Mouse (Mus musculus) liver, embryonic 11.5 days (tissue): ENCODE measurements at regions not wholly inside any gene's neighbourhood (a gene's known extent, or its start where the extent isn't known, plus 50 kb on each side); places are given as distances from the start of the nearest gene placed in this dataset.

Source experiments
- ATAC-seq: fragments of 200-750 bp; cut with Nextera tagmentation; replicated peaks from 2 replicates; pipeline ENCODE4 v1.8.0; 2017; ENCODE audit warnings: moderate number of reproducible peaks, mild to moderate bottlenecking, moderate TSS enrichment, moderate library complexity; ENCODE audit not compliant: low FRiP score
- DNase-seq: peaks from one replicate; pipeline ENCODE4 v3.0.0-alpha.2; 2017; ENCODE audit warnings: low spot score
- H3K27ac ChIP-seq: fragments of 300-500 bp; sonication (generic); 2 replicates; pipeline ENCODE4 v1.5.1; 2014; ENCODE audit warnings: mild to moderate bottlenecking, low read depth, low read length, control low read depth
- H3K27me3 ChIP-seq: fragments of 300-500 bp; sonication (generic); replicated peaks from 2 replicates; pipeline ENCODE4 v1.6.1; 2014; ENCODE audit warnings: low read length, mixed read lengths; ENCODE audit not compliant: control insufficient read depth, insufficient read depth
- H3K36me3 ChIP-seq: fragments of 300-500 bp; sonication (generic); 2 replicates; pipeline ENCODE4 v1.6.1; 2014; ENCODE audit warnings: mild to moderate bottlenecking, low read length, moderate library complexity, mixed read lengths; ENCODE audit not compliant: control insufficient read depth, insufficient read depth
- H3K4me1 ChIP-seq: fragments of 300-500 bp; sonication (generic); replicated peaks from 2 replicates; pipeline ENCODE4 v1.6.1; 2014; ENCODE audit warnings: low read length, mixed read lengths; ENCODE audit not compliant: control insufficient read depth, insufficient read depth
- H3K4me2 ChIP-seq: fragments of 300-500 bp; sonication (generic); 2 replicates; pipeline ENCODE4 v1.6.1; 2014; ENCODE audit warnings: mild to moderate bottlenecking, control low read depth, moderate library complexity
- H3K4me3 ChIP-seq: fragments of 300-500 bp; sonication (generic); 2 replicates; pipeline ENCODE4 v1.5.1; 2014; ENCODE audit warnings: low read depth, low read length, control low read depth
- H3K9ac ChIP-seq: fragments of 300-500 bp; sonication (generic); 2 replicates; pipeline ENCODE4 v1.6.1; 2014; ENCODE audit warnings: low read depth, low read length, control low read depth
- H3K9me3 ChIP-seq: fragments of 300-500 bp; sonication (generic); 2 replicates; pipeline ENCODE4 v1.6.1; 2016; ENCODE audit warnings: low read length, inconsistent platforms, mixed read lengths; ENCODE audit not compliant: control insufficient read depth
- WGBS: fragments of 180-500 bp; shearing (Covaris S2); extraction: QIAGEN DNeasy Blood & Tissue Kit; methylation state at CpG from one replicate; pipeline ENCODE4 v1.1.7; 2014; 5-methylcytosine and 5-hydroxymethylcytosine counted together

DNA sequence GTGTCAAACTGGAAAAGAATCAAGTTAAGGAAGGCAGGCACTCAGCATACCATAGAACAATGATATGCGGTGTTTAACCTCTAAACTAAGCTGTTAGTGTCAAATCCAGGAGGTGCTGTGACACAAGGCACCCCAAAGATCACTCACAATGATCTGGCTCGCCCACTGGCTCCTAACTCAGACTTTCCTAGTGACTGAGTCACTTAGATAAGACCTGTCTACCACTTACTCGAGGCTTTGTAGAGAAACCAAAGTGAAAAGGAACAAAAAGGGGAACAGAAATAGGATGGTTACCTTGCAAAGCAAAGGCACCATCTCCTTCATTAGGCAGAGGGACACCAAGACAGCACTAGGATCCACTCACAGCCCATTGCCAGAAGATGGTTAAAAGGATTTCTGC, 115.7 kb downstream of the Pdgfra start:
- ATAC-seq = no peak
- WGBS = 44% methylated on average over 3 of the region's 3 CpGs
- Histone ChIP-seq H3K4me1 (peaks cover 4% of the 10 kb centered on the region), H3K36me3 (no peaks in the 10 kb centered on the region), H3K4me2 (no peak overlapping the region), H3K27me3 (no peaks in the 10 kb centered on the region), H3K9ac (no peak overlapping the region), H3K27ac (no peak overlapping the region), H3K9me3 (no peaks in the 10 kb centered on the region), H3K4me3 (no peak overlapping the region)
- DNase-seq = no peak

DNA sequence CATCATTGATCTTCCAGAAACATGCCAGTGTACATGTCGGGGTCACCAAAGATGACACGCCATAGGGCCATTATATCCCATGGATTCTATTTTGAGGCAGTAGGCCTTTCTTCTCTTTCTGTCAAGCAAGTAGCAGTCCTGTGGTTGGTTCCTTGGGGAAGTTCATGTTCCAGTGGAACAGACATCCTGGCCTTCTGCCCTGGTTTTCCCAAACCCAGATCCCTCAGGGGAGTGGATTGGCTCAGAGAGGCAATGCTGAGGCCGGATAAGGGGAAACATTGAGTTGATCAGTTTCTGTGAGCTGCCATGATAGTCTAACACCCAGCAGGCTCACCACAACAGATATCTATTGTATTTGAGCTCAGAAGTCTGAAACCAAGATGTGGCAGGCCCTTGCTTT, 125.9 kb downstream of the Pdgfra start:
- no peak overlapping the region for H3K4me2 ChIP-seq
- H3K9ac ChIP-seq = no peak overlapping the region
- ATAC-seq (no peak), DNase-seq (no peak)
- 93% methylated on average over 3 of the region's 3 CpGs for WGBS
- H3K4me1 ChIP-seq = peaks cover 28% of the 10 kb centered on the region
- H3K9me3 ChIP-seq = no peaks in the 10 kb centered on the region
- no peak overlapping the region for H3K27ac ChIP-seq
- H3K27me3 ChIP-seq = no peaks in the 10 kb centered on the region
- no peaks in the 10 kb centered on the region for H3K36me3 ChIP-seq
- no peak overlapping the region for H3K4me3 ChIP-seq

DNA sequence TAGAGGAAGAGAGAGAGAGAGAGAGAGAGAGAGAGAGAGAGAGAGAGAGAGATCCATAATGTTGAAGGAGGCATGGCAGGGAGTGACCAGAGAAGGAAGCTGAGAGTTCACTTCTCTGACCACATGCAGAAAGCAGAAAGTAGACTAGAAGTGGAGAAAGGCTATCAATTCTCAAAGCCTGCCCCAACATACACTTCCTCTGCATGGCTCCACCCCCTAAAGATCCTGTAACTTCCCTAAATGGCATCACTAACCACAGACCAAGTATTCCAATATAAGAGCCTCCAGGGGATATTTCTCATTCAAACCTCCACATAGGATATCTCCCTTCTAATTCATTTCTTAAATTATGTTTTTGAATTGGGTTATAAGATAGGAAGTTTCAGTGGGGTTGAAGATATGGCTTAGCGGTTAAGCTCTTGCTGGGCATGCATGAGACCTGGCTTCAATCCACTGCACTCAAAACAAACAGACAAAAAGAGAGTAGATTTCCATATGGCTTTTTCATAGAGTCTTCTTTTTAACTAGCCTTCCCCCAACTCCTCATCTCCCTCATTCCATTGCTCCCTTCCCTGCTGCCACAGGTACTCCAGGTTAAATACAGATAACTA, 127.6 kb downstream of the Pdgfra start:
- 74% methylated on average over 1 of the region's 1 CpGs for WGBS
- H3K4me1 ChIP-seq = peaks cover 28% of the 10 kb centered on the region
- no peak overlapping the region for H3K4me3 ChIP-seq
- no peak for DNase-seq
- H3K36me3 ChIP-seq = no peaks in the 10 kb centered on the region
- H3K9ac ChIP-seq = no peak overlapping the region
- no peak overlapping the region for H3K27ac ChIP-seq
- ATAC-seq = no peak
- no peak overlapping the region for H3K4me2 ChIP-seq
- H3K27me3 ChIP-seq = no peaks in the 10 kb centered on the region
- H3K9me3 ChIP-seq = no peaks in the 10 kb centered on the region

DNA sequence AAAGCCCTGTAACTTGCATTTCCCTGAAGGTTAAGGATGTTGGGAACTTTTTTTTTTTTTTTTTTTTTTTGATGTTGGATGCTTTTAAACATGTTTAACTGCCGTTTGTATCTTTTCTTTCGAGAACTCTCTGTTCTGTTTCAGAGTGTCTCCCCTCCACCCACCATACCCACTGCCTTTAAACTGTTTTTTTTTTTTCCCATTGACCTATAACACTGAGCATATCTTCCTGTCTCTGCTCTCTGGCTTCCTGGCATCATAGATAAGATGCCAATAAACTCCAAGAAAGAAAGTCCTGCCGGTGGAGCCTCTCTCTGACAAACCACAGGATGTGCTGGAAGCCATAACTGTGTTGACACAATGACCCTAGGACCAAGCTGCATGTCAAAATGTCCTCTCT, 128.6 kb downstream of the Pdgfra start:
- no peaks in the 10 kb centered on the region for H3K27me3 ChIP-seq
- H3K36me3 ChIP-seq = no peaks in the 10 kb centered on the region
- no peak overlapping the region for H3K4me3 ChIP-seq
- H3K4me2 ChIP-seq = no peak overlapping the region
- 0 out of 2 replicates have a peak, but pooled peaks have one; percentile 9 for ATAC-seq
- H3K27ac ChIP-seq = 0 out of 2 replicates have a peak overlapping the region, but pooled peaks have one; percentile 25
- H3K4me1 ChIP-seq = peaks cover 28% of the 10 kb centered on the region
- no peak for DNase-seq
- no peaks in the 10 kb centered on the region for H3K9me3 ChIP-seq
- no peak overlapping the region for H3K9ac ChIP-seq
- WGBS = 33% methylated on average over 3 of the region's 3 CpGs

DNA sequence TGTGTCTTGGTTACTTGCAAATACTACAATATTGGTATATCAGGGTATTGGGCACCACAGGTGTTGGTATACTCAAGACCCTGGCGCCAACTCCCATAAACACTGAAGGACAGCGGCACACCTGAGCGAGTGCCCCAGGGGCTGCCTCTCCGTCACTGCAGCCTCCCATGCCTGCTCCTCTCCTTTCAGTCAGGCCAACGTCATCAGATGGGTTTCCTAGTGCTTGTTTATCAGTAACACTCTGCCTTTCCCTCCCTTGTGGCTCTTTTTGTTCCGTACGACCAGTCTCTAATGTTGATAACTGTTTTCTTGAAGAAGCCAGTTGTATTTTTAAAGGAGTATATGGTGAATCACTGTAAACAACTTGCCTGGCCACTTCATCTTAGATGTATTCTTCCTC, 129.4 kb downstream of the Pdgfra start:
- Histone ChIP-seq H3K36me3 (no peaks in the 10 kb centered on the region), H3K4me3 (no peak overlapping the region), H3K27me3 (no peaks in the 10 kb centered on the region), H3K9me3 (no peaks in the 10 kb centered on the region), H3K9ac (no peak overlapping the region), H3K4me1 (peaks cover 34% of the 10 kb centered on the region), H3K4me2 (no peak overlapping the region), H3K27ac (peak overlapping the region; percentile 2; the same call in 1 of the 2 replicates)
- DNase-seq = no peak
- WGBS = 54% methylated on average over 7 of the region's 7 CpGs
- no peak for ATAC-seq

DNA sequence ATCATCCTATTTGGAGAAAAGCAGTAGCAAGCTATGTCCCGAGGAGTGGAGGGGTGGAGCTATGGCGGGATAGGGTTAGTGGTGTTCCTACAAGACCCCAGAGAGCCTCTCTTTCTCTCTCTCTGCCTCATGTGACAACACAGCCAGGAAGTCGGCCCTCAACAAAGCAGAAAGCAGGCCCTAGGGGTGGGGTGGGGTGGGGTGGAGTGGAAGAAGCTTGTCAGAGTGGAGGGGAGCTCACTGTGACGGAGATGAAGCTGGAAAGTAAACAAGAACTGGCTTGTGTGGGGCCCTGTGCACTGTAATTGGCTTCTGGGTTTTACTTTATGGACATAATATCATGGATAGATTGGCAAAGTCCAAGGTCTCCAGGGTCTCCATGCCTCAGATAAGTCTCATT, 130.5 kb downstream of the Pdgfra start:
- no peaks in the 10 kb centered on the region for H3K27me3 ChIP-seq
- no peaks in the 10 kb centered on the region for H3K9me3 ChIP-seq
- no peak overlapping the region for H3K4me2 ChIP-seq
- H3K27ac ChIP-seq = no peak overlapping the region
- no peaks in the 10 kb centered on the region for H3K36me3 ChIP-seq
- H3K4me1 ChIP-seq = peaks cover 36% of the 10 kb centered on the region
- H3K4me3 ChIP-seq = no peak overlapping the region
- WGBS = 43% methylated on average over 4 of the region's 4 CpGs
- no peak overlapping the region for H3K9ac ChIP-seq
- ATAC-seq (no peak; the same call in 1 of the 2 replicates), DNase-seq (no peak)

DNA sequence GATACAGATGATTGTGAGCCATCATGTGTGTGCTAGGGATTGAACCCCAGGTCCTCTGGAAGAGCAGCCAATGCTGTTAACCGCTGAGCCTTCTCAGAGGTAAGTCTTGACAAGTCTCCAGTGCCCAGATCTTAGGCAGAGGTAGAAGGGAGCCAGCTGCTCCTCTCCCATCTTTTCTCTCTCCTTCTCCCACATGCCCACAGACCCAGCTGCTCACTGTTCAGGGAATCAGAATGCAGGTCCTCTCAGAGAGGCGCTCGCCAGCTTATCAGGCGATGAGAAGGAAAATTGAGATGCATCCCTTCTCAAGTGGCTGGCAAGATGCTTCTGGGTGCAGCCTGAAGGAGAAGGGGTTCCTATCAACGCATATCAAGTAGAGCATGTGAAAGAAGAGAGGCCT, 131.7 kb downstream of the Pdgfra start:
- DNase-seq = no peak
- no peak overlapping the region for H3K27ac ChIP-seq
- peaks cover 36% of the 10 kb centered on the region for H3K4me1 ChIP-seq
- H3K36me3 ChIP-seq = no peaks in the 10 kb centered on the region
- 75% methylated on average over 5 of the region's 5 CpGs for WGBS
- H3K9me3 ChIP-seq = no peaks in the 10 kb centered on the region
- no peaks in the 10 kb centered on the region for H3K27me3 ChIP-seq
- no peak overlapping the region for H3K4me2 ChIP-seq
- no peak overlapping the region for H3K4me3 ChIP-seq
- no peak for ATAC-seq
- H3K9ac ChIP-seq = no peak overlapping the region

DNA sequence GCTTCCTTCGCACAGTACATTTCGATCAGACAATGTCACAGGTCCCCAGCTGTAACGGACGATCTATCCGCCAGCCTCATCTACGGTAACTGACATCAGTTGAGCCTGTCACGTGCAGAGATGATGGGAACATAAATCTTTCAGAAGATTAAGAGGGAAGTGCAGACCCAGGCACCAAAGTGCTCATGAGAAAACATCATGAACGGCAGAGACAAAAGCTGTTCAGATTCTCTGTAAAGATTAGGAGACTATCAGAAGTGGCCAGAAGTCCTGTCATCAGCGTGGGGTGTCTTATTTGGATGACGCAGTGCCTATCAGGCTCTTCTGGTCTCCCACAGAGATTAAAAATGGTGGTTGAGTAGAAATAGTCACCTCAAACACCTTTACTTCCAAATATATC, 133.9 kb downstream of the Pdgfra start:
- Histone ChIP-seq H3K27ac (no peak overlapping the region), H3K9me3 (no peaks in the 10 kb centered on the region), H3K36me3 (no peaks in the 10 kb centered on the region), H3K27me3 (no peaks in the 10 kb centered on the region), H3K4me3 (no peak overlapping the region), H3K4me2 (peak overlapping the region; percentile 6; the same call in 1 of the 2 replicates), H3K9ac (no peak overlapping the region), H3K4me1 (peaks cover 25% of the 10 kb centered on the region)
- WGBS = 42% methylated on average over 10 of the region's 10 CpGs
- ATAC-seq (peak; percentile 62), DNase-seq (no peak)

DNA sequence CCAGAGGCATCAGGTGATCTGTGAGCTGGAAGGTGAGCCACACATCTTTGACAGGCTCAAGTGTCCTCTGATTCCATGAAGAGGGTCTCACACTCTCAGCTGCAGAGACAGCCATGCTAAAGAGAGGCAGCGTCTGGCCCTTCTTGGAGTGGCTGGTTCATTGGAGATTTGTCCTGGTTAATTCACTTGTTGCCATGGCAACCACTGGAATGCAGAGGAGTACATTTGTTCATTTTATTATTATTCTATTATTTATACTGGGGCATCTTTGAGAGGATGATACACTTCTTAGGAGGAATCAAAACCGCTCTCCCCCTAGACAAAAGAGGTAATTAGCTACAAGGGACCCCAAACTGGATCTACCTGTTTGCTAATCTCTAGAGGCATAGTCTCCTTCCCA, 143.6 kb downstream of the Pdgfra start:
- Histone ChIP-seq H3K4me3 (no peak overlapping the region), H3K9ac (no peak overlapping the region), H3K9me3 (no peaks in the 10 kb centered on the region), H3K4me1 (no peaks in the 10 kb centered on the region), H3K36me3 (no peaks in the 10 kb centered on the region), H3K4me2 (no peak overlapping the region), H3K27ac (no peak overlapping the region), H3K27me3 (no peaks in the 10 kb centered on the region)
- DNase-seq (no peak), ATAC-seq (no peak)
- WGBS = 84% methylated on average over 2 of the region's 2 CpGs
